Mouse (Mus musculus) MN1 (cell line): ENCODE measurements at regions not wholly inside any gene's neighbourhood (a gene's known extent, or its start where the extent isn't known, plus 50 kb on each side); places are given as distances from the start of the nearest gene placed in this dataset.
"Not testable (repeated sequence)": the region's sequence is repeated elsewhere in the genome, so short reads cannot be mapped to it uniquely, and the experiment has no call there.

Source experiments
- DNase-seq: peaks from one replicate; pipeline ENCODE4 v3.0.0-alpha.2; 2016; ENCODE audit warnings: low spot score

DNA sequence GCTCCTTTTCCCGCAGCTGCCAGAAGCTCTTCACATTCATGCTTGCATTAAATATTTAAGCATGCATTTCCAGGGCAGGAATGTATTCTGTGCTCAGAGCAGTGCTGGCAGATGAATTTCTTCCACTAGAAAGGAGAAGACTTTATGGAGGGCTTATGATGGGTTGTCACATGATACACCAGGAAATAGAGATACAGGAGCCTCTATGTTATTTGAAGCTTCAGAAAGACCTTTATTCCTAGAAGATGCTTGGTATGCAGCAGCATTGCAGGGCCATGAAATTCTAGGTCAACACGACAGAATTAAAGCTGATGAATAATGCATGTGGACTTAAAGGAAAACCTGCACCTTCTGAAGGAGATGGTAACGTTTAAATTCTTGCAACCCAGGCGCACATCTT lies 212.1 kb downstream of the Adgrg6 start:
- no peak for DNase-seq

DNA sequence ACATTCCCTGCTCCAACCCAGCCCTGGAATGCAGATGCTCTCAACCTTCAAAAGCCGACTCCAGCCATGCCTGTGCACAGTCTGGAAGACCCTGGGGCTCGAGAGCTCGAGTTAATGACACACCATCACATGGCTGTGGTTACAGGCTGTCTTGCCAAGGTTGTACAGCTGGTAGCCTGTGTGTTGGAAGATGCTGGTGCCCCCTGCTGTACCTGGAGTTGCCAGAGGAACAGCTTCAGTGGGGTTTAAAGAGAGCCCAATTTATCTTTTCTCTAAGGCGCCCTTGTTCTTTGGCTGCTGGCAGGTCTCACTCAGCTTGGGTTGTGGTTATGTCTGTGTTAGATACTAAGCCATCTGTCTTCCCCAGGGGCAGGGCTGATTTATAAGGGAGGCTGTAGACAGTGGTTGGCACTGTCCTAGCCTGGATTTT lies 212.8 kb downstream of the Adgrg6 start:
- peak; percentile 51 for DNase-seq

DNA sequence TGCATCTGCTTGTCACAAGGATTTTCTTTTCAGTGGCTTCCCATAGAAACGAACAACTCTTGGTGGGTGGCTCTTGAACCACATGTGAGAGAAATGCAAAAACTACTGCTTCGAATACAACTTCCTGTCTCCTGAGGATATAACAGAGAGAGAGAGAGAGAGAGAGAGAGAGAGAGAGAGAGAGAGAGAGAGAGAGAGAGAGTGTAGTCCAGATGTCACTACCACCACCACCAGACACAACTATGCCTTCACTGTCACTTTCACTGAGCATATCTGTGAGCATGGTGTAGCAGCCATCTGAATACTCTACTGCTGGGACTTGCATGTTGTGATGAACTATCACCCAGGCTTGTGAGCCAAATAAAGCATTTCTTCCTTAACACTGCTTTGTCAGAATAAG lies 216.6 kb downstream of the Adgrg6 start:
- DNase-seq = no peak

DNA sequence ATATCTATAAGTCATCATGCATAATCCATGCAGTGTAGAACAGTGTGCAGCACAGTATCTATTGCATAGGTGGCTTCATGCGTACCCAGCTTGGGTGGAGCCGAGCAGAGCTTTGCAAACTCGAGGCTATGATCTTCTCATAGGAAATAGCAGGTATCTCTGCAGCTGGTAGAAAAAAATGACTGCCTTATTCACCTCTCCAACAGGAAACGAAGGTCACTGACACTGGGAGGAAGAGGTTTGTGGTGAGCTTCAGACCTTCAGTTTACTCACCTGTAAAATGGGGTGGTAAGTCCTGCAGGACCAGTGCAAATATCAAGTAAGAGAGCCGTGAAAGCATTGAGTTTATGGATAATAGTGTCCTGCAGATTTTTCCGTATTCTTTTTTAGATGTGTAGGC lies 219.2 kb downstream of the Adgrg6 start:
- no peak for DNase-seq

DNA sequence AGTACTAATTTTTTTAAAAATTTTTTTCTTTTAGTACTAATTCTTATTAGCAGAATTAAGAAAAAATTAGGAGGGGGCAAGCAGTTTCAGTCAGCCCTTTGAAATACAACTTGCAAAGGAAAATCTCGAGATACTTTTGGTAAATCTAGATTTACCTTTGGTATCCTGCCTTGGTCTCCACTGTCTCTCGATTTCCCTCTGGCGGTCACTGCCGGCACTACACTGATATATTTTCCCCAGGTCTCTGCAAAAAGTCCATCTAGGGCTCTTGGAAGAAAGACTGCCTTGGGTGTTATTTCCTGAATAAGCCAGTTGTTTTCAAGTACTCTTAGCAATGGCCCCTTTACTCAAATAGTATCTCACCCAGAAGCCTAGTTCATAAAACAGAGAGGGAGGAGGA lies 224.0 kb downstream of the Adgrg6 start:
- DNase-seq = peak; percentile 83

DNA sequence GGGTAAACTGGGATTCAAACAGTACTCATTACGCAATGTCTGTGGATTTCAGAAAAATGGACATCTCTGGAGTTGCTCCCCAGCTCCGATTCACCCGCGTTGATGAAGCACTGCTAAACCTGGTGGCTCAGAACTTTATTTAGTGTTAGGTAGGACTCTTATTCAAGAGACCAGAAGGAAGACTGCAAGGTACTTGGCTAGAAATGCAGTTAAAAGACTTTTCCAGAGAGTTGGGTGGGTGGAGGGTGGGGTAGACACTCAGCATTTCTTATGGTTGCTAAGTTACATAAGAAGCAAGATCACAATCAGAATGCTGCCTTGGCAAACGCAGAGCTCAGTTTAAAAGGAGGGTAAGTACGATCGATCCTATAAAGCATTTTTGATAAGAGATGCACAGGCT lies 230.2 kb downstream of the Adgrg6 start:
- no peak for DNase-seq

DNA sequence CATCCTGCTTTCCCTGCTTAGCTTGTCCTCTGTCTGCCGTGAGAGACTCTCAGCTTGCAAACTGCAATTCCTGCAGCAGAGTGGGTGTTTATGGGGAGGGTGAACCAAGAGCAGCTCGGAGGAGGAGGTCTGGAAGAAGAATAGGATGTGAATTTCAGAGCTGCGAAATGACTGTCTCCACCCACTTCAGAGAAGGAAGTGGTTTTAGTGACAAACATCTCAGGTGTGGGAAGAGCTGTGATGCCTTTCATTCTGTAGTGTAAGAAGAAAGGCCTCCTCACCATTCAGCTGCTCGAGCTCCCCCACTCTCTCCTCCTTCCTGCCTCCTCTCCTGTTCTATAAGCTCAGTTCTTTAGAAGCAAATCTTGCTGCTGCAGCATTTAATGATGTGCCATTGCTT lies 230.9 kb downstream of the Adgrg6 start:
- DNase-seq = no peak

DNA sequence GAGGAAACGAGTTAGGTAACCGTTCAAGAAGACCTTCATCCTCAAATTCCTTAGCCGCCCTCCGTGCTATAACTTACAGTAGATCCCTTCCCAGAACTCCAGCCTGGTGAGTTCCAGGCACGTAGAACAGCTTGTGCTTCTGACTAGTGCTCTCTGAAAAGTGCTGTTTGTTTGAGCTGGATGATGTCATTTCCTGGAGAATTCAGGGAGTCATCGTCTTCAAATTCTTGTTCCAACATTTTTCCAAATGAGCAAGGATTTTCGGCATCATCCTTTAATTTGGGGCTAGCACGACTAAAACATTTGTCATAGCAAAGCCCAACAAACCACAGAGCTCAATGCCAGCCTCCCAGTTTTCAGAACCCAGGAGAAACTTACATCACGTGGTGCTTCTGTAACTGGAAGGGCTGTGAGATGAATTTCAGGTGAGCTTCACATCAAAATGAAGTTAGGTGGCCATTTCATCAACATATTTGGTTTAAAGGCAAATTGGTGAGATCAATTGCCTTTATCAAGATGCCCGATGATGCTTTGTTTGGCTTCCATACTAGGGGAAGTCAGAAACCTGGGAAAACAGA lies 231.4 kb downstream of the Adgrg6 start:
- DNase-seq = no peak

DNA sequence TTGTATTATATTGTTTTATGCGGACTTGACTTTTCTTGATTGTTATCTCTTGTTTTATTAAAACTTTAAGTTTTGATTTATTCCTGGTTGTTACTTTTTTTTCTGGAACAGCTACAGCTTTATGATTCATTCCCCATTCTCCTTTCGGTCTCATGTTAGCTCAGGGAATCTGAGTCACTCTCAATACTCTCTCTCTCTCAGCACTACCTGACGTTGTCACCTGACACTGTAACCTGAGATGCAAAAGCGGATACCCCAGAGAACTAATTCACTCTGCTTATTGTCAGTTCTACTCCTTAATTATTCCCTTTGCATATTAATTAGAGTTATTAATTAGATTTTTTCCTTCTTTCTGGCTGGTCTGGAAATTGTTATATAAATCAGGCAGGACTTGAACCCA lies 232.5 kb downstream of the Adgrg6 start:
- DNase-seq = no peak

DNA sequence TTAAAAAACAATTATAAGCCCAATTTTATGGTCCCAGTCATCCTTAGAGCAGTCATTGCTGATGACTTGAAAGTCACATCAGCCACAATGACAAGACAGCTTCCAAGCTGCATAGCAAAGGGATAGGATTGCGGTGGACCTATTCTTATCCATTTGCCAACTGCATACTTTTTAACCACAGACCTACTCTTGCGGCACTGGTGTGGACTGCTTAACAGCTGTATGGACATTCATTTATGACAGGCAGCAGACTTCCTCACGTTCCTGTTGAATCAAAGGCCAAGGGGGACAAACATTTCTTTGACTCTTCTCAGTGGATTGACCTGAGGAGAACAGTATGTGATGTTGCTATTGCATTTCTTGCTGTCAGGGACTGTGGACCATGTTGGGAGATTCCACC lies 233.5 kb downstream of the Adgrg6 start:
- DNase-seq = no peak

DNA sequence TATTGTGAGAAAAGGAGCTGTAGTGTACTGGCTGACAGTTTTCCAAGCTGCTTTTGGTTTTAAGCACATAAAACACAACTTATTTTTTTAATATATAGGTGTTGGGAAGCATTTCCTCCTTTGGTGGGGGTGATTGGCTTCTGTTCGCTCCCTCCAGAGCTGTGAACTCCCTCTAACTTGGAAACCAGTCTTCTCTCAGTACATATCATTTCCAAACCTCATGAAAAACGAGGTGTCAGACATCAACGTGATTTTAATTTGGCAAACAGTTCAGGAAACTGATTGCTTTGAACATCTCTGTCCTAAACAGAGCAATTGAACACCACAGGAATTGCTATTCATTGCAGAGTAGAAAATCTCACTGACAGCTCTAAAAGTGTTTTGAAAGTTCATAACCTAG lies 238.6 kb downstream of the Adgrg6 start:
- no peak for DNase-seq

DNA sequence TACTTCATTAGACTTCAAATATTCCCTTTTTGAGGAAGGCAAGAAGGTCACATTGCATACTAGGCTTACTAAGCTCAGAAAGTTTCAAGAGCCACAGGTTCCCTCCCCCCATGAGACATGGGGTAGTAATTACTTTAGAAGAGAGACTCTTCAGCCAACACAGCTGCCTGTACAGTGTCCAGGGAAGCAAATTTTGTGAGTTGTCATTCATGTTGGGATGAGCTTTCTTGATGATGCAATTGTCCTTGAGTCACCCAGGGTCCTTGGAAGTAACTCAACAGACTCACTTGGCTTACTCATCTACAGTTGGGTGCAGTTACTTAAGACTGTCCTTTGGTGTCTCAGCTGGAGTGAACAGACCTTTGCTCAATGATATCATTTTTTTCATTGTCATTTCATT lies 242.0 kb downstream of the Adgrg6 start:
- DNase-seq = no peak

DNA sequence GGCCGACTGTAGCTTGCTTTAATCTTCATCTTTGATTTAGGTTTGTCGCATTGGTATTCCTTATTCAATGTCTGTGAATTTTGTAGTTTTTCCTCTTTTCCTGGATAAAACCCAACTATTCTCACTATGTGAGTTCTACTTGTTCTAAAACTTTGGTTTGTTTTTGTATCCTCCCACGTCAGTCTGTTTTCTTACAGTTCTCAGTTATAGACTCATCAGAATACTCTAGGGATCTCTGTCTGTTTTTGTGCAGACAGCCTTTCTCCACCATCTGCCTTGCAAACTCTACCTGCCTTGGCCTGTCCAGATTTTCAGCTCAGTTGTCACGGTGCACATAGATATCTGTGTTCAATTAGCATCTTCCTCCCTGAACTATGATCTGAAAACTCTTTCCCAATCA lies 249.3 kb downstream of the Adgrg6 start:
- no peak for DNase-seq

DNA sequence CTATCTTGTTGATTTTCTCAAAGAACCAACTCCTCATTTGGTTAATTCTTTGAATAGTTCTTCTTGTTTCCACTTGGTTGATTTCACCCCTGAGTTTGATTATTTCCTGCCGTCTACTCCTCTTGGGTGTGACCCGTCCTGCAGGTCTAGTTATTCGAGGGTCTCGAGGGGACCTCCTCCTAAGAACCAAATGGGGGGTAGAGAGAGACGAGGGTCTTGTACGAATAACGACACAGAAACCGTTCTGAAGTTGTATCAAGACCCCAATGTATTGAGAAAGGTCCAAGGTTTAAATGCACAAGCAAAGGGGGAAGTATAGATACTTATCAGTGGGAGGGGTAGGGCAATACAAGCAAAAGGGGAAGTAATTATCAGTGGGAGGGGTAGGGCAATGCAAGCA lies 252.8 kb downstream of the Adgrg6 start:
- DNase-seq = not testable (repeated sequence)

DNA sequence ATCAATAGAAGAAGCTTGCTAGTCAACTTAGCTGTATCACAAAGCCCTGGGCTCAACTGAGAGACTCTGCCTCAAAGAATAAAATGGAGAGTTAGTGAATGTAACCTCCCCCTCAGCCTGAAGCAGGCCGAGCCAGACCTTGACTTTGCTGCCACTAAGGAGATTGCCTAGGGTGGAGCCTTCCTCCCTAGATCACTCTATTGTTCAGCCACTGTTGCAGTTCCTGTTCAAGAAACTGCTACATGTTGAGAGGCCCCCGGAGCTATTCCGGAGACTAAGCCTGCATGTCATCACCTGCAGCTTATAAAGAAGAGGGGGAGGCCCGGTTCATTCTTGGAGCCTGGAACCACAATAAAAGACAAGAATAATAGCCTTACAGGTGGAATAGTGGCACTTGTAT lies 257.9 kb downstream of the Adgrg6 start:
- no peak for DNase-seq

DNA sequence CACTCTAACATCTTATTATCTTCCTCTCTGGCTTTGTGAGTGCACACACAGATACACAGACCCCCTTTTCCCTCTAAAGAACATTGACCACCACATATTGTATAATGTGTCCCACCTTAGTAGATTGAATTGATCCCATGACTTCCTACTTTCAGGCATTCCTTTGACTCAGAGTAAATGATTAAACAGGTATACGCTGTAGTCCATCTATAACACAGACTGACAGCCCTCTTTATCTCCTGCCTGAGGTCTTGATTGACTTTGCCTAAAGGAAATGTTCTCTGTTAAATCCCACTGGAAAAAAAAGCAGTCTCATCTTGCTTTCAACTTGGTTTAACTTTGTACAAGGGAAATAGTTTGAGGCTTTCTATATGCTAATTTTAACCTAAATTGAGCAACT lies 268.8 kb downstream of the Adgrg6 start:
- DNase-seq = no peak

DNA sequence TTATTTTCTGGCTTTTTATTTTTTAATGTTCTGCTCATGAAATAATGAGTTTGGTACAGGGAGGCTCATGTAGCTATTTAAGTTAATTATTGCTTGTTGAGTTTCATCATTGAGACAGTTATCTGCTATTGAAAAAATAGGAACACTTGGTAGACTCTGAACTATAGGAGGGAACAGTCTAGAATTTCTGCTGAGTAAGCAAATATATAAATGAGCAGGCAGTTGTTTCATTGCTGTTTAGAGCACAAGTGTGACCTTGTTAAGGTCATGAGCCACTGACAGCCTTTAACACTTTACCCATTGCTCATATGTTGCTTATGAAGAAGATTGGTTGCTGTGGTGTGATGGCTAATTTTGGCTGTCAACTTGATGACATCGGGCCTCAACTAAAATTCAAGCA lies 270.0 kb downstream of the Adgrg6 start:
- no peak for DNase-seq

DNA sequence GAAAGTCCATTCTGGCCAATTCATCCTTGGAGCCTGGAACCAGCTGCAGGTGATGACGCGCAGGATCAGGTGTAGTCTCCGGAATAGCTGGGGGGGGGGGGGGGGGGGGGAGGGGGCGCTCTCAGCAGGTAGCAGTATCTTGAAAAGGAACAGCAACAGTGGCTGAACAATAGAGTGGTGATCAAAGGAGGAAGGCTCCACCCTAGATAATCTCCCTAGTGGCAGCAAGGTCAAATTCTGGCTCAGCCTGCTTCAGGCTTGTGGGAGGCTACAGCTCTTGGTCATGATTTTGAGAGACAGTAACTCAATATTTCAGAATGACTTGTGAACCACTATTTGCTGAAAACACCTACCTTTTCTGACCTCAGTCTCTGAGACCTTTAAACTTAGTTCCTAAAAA lies 275.5 kb downstream of the Adgrg6 start:
- DNase-seq = no peak

DNA sequence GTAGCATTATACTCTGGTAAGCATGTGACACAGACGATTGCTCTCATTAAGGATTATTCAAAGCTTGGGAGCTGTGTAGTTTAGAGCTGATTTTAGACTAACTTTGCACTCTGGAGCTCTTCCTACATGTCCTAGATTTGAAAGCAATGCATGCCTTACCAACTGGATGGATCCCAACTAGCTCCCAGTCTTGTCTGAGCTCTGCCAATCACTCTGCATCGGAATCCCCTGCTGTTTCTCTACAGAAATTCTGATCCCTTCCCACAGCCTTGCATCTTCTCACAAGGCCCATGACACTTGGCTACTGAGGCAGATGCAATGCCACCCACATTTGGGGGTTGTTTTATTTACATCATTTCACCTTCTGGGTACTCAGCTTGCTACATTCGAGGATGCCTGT lies 277.8 kb downstream of the Adgrg6 start:
- DNase-seq = no peak

DNA sequence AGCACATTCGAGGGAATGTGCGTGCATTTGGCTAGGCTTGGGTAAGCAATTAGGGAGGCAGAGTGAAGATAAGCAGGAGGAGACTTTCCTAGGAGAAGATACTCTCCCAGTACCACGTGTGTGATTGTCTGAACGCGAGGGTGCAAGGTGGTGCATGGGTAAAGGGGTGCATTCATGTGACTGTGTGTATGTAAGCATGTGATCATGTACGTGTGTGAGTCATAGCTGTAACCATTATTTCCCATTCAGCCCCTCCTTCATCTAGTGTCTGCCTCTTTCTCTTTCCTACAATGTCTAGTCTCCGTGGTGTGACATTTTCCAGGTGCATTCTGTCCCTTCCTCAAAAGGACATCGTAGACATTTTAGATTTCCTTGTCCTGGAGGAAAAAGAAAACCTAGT lies 273.8 kb downstream of the Hivep2 start:
- DNase-seq = no peak

DNA sequence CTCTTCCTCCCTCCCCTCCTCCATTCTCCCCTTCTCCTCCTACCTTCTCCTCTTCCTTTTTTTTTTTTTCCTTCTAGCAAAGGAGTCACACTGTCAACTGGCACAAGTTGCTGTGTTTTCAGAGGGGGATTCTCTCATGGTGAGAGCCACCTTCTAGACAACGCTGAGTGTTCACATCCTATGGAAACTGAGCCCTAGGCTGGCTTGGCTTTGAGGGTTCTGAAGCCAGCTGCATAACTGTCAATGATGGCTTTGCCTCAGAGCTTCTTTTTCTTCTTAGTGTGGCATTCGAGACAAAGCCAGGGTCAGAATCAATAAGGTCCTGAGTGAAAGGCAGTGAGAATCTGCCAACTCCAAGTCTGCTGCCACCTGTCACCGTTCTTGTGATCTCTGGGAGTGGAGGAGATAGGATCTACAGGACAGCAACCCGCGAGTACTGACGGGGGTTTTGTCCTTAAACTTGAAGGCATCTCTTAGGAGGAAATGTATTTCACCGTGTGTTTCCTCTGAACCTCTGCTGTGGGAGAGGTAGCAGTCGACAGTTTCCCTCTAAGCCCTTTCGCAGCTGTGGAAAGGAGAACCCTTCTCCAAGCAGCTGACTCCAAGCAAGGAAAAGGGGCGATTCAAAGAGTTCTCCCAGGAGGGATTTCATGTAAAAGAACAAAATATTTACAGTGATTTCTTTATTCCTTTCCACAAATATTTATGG lies 269.2 kb downstream of the Hivep2 start:
- DNase-seq = no peak

DNA sequence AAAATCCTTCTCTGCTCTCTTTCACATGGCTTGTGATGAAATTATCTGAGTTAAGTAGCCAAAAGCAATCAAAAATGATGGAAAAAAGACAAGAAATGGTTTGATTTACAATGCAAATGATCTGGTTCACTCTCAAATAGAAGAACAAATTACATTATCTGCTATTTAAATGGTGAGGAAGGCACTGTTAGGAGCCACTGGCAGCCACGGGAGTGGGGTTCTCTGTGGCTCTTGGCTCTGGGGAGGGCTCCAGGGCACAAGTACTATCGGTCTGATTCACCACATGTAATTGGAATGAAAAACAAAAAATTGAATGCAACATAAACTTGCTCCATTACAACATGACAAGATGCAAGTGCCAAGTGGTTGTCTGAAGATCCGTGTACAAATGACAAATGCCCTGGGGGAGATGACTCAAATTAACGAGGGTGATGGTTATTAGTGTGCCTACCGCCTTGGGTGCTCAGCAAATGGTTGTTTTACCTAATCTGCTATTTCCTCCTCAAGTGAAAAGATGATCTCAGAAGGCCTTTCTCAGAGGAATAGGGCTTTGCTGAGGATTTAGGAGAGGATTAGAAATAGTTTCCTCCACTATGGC lies 268.2 kb downstream of the Hivep2 start:
- peak; percentile 72 for DNase-seq

DNA sequence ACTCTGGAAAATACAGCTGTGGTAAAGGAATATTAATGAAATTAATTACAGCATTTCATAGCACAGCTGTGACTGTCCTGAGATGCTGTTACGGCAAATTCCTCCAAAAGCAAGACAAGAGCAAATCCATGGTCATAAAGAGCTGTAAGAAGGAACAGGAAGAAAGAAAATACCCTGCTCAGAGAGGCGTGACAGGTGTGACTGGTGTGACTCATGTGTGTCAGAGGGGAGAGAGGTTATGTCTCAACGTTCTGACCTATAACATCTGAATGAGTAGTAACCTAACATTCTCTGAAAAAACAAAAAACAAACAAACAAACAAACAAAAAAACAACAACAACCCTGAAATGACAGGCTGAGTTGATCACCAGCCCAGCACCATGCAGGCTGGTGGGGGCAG lies 267.5 kb downstream of the Hivep2 start:
- no peak for DNase-seq

DNA sequence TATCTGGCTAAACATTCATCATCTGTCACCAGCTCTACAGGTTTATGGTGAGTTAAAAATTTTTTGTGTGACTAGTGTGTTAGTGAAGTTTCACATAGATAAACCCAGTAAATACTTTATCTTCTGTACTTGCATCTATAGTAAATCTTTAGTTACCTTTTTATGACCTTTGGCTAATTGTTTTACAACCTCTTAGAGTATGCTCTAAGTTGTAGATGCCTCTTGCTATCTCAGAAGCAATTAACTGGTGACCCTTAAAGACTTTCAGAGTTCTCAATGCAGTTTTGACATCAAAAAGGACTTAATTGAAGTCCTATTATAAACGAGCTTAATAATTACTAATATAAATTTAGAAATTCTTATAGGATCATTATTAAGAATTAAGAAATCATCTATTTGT lies 265.6 kb downstream of the Hivep2 start:
- no peak for DNase-seq
